Comparison of ENCODE assay signal across 11 mouse cellular contexts in the genomic region with DNA sequence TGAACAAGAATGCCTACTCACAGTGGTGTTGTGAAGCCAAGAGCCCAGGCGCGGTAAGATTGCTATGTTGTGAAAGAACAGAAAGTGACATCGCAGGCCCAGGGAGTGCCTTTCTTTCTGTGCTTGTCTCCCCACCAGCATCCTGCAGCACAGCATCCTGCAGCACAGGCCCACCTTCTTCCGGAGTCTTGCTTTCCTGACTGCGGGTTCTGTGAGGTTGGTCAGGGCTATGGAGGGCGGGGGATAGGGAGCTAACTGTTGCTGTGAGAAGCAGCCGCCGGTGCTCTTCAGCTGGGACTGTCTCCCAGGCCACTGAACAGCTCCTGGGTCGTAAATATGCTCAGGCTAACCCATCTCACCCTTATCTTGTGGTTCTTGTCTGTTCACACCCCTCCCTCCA.
DNase-seq lines count a peak whose midpoint lies in the region; ATAC-seq and TF ChIP-seq lines count a peak whose summit lies in the region.
"Had no signal": no experiment of that assay in that cellular context is flagged by ENCODE, and none has a peak within 500 bp of the region (broad histone marks: within the 10 kb centered on the region; RNA-seq: fewer than 3 reads in every experiment).

No protein-coding gene starts in this region.

- no peak overlapping the region for H3K4me3 ChIP-seq in layer of hippocampus, adult 2 months
- no peak overlapping the region for H3K4me3 ChIP-seq in forebrain, embryonic 11.5 days (ENCODE audit: low read depth, low read length)
- peak overlapping the region; percentile 81 for H3K4me3 ChIP-seq in megakaryocyte, embryonic 14.5 days (replicated peaks)
- no peak overlapping the region for H3K4me3 ChIP-seq in intestine, embryonic 16.5 days (ENCODE audit: low read length)
- H3K4me3 ChIP-seq: limb, embryonic 15.5 days had no signal

- H3K9me3 ChIP-seq in forebrain, embryonic 11.5 days (ENCODE audit: control insufficient read depth, low read length) = no peaks in the 10 kb centered on the region
- H3K9me3 ChIP-seq in megakaryocyte, embryonic 14.5 days = no peaks in the 10 kb centered on the region
- H3K9me3 ChIP-seq in intestine, embryonic 16.5 days (ENCODE audit: control insufficient read depth, low read length) = no peaks in the 10 kb centered on the region
- H3K9me3 ChIP-seq: limb, embryonic 15.5 days had no signal

- 0 out of 2 replicates have a peak, but pooled peaks have one; percentile 39 for ATAC-seq in forebrain, embryonic 11.5 days (replicated peaks; ENCODE audit: low FRiP score)
- no peak for ATAC-seq in intestine, embryonic 16.5 days

- peak overlapping the region; percentile 68 for H3K27ac ChIP-seq in layer of hippocampus, adult 2 months
- peak overlapping the region; percentile 12; the same call in 1 of the 2 replicates for H3K27ac ChIP-seq in forebrain, embryonic 11.5 days (ENCODE audit: low read depth, low read length)
- H3K27ac ChIP-seq in intestine, embryonic 16.5 days (ENCODE audit: low read length) = no peak overlapping the region
- H3K27ac ChIP-seq: limb, embryonic 15.5 days had no signal

- peaks cover 23% of the 10 kb centered on the region for H3K4me1 ChIP-seq in forebrain, embryonic 11.5 days (replicated peaks; ENCODE audit: control insufficient read depth, insufficient read depth, low read length)
- peaks cover 69% of the 10 kb centered on the region for H3K4me1 ChIP-seq in megakaryocyte, embryonic 14.5 days
- H3K4me1 ChIP-seq in intestine, embryonic 16.5 days (ENCODE audit: control insufficient read depth, insufficient read depth, low read length) = peaks cover 7% of the 10 kb centered on the region; the same call in 1 of the 2 replicates

- no peaks in the 10 kb centered on the region for H3K27me3 ChIP-seq in forebrain, embryonic 11.5 days (ENCODE audit: control insufficient read depth, insufficient read depth, low read length)
- H3K27me3 ChIP-seq in megakaryocyte, embryonic 14.5 days (replicated peaks) = no peaks in the 10 kb centered on the region
- no peaks in the 10 kb centered on the region for H3K27me3 ChIP-seq in intestine, embryonic 16.5 days (replicated peaks; ENCODE audit: control insufficient read depth, insufficient read depth, low read length)
- H3K27me3 ChIP-seq: CH12.LX; limb, embryonic 15.5 days had no signal

- WGBS in forebrain, embryonic 11.5 days = 63% methylated on average over 9 of the region's 9 CpGs
- 59% methylated on average over 9 of the region's 9 CpGs for WGBS in intestine, embryonic 16.5 days

- TF ChIP-seq CTCF in layer of hippocampus, adult 2 months (conservative IDR thresholded peaks at IDR 0.05) = no peak

- no peak for DNase-seq in layer of hippocampus, adult 2 months (ENCODE audit: low spot score in 2 of 2)
- DNase-seq in layer of hippocampus, postnatal 10 days (ENCODE audit: low spot score in 2 of 2) = no peak
- DNase-seq in forebrain, embryonic 11.5 days (ENCODE audit: low spot score) = no peak
- DNase-seq in thymus, postnatal 0 days (ENCODE audit: low spot score) = peak; percentile 82
- DNase-seq in gastrocnemius, postnatal 25 days = no peak
- DNase-seq in kidney, postnatal 25 days = no peak
- DNase-seq: lung, postnatal 14 days had no signal

- H3K4me2 ChIP-seq in forebrain, embryonic 11.5 days (ENCODE audit: low read depth, low read length, severe bottlenecking) = no peak overlapping the region
- no peak overlapping the region for H3K4me2 ChIP-seq in intestine, embryonic 16.5 days (ENCODE audit: low read depth, low read length)
- H3K4me2 ChIP-seq: limb, embryonic 15.5 days had no signal

- H3K9ac ChIP-seq in forebrain, embryonic 11.5 days (ENCODE audit: low read length) = no peak overlapping the region
- H3K9ac ChIP-seq in intestine, embryonic 16.5 days (ENCODE audit: low read depth, low read length) = no peak overlapping the region
- H3K9ac ChIP-seq: limb, embryonic 15.5 days had no signal

- H3K36me3 ChIP-seq in forebrain, embryonic 11.5 days (ENCODE audit: control insufficient read depth, insufficient read depth, low read length) = no peaks in the 10 kb centered on the region
- peaks cover 35% of the 10 kb centered on the region for H3K36me3 ChIP-seq in megakaryocyte, embryonic 14.5 days (replicated peaks; ENCODE audit: low read length)
- no peaks in the 10 kb centered on the region for H3K36me3 ChIP-seq in intestine, embryonic 16.5 days (ENCODE audit: control insufficient read depth, insufficient read depth, low read length)
- H3K36me3 ChIP-seq: limb, embryonic 15.5 days had no signal
